Mouse (Mus musculus): ENCODE data around the gene Dnajb1.
"Not testable (repeated sequence)": the region's sequence is repeated elsewhere in the genome, so short reads cannot be mapped to it uniquely, and the experiment has no call there.

Gene Dnajb1

DNA sequence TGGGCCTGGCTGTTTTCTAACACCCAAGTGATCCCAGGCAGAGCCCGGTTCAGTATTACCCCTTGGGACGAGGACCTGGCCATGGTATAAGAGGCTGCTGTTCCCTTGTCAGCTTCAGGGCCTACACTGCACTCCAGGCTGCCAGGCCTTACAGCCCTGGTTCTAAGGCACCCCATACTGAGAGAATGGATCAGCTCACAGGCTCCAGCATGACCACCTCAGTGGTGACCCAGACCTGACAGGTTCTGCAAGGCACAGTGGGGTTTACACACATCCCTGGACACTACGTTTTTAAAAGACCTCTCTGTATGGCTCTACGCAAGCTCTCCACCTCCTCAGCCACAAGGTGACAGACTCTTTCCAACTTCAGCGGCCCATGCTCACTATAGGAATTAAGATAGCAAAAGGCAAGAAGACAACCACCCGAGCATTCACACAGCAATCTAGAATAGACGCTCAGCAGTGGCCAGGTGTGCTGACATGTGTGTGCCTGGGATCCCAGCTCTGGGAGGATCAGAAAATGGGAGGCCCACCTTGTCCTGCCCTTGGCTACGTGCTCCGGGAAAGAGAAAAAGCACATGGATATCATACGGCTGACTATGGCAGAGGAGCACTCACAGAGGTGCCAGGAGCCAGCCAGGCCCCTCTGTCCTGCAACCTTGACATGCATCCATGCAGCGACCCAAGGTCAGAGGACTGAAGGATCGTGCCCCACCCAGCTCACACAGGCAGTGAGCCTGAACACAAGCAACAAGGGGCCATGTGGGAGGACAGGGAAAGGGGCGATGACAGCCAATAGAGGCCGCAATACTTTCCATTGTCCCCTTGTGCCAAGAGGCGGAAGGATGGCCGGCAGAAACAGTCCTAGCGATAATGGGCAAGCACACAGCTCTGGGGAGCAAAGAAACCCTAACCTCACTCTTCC lies 29.6 kb upstream of the Dnajb1 start:
- in situ Hi-C loops (cut with MseI, MboI), result no loop called here

DNA sequence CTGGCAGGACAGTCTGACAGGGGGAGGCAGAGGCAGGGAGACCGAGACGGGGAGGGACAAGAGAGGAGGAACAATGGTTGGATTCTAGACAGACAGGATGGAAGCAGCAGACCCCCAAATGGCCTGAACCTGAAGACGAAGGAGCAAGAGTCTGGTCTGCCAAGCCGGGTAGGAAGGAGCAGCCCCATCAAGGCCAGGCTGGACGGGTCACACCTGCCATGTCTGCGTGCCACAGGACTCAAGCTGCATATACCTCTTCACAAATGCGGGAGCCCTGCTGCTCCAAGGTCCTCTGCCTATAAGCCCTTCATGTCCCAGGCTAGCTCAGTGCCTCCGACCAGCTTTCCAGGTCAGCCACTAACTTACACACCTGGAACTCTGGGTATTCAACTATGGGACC lies 28.3 kb upstream of the Dnajb1 start:
- in situ Hi-C loops (cut with MseI, MboI), result no loop called here

DNA sequence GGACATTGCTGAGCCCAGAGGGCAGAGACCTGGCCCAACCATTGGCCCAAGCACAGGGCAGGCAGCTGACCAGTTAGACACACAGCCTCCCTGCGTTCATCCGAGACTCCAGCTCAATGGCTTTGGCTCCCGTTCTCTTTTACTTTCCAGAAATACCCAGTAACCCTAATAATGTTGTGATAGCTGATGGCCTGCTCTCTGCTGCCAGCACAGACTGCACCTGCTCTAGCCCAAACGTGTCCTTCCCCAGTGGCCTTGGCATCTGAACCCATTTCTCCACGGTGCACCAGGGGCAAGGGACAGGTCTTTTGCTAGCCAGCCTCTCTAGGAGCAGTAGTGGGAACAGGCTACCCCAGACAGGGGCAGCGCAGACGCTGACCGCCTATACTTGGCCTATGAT lies 27.2 kb upstream of the Dnajb1 start:
- in situ Hi-C loops (cut with MseI, MboI), result no loop called here

DNA sequence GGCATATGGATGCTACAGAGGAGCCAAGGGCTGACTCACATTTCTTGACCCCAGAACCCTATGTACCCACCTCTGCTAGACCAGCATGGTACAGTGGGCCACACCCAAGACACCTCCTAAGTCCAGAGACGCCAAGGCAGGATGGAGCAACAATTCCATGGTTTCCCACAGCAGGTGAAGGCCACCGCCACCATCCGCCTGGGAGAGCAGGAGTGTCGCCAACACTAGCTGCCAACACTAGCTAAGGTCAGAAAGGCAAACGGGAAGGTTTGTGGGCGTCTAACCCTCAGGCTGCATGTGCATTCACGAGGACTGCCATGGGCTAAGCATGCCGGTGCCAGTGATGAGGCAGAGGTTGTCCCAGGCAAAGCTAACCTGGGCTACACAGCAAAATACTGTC lies 25.8 kb upstream of the Dnajb1 start:
- in situ Hi-C loops (cut with MseI, MboI), result no loop called here

DNA sequence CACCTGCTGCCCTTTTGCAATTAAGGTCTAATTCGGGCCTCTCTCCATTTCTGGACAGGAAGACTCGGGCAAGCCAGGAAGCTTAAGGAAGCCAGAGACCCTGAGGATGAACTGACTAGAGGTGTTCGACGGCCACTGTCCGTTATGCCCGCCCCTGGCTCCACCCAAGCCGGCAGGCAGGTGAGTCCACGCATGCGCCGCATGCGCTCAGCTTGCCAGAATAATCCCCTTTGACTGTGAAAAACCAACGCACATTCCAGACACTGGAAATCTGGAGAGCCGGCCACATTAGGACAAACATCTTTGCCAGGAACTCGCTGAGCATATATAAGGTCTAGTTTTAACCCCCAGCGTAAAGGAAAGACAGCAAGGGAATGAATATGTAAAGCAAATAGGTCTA lies 24.8 kb upstream of the Dnajb1 start:
- in situ Hi-C loops (cut with MseI, MboI), result no loop called here

DNA sequence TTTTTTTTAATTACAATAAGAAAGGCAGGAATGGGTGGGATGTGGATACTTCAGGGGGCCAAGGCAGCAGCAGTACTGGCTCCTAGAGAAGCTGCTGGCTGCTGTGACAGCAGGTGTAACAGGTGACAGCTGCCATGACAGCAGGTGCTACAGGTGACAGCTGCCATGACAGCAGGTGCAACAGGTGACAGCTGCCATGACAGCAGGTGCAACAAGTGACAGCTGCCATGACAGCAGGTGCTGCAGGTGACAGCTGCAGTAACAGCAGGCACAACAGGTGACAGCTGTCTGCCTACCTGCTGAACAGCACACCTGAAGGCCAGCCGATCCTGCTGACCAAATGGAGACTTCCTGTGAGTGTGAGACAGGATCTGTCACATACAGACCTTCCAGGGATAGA lies 23.2 kb upstream of the Dnajb1 start:
- in situ Hi-C loops (cut with MseI, MboI), result no loop called here

DNA sequence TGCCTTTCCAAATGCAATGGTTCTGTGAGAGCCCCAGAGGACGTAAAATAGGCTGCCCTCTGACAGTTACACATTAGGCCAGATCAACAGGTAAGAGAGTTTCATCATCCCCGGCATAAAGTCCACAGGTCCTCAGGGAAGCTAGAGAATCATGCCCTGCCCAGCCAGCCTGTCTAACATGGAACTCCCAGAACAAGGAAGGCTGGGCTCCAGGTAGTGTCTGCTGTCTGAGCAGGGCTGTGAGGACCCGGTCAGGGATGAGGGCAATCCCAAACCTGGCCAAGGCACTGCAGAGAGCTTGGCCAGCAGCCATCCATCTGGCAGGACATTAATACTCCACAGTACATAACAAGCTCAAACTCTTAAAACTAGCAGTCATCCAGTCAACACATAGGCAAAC lies 22.7 kb upstream of the Dnajb1 start:
- in situ Hi-C loops (cut with MseI, MboI), result no loop called here

DNA sequence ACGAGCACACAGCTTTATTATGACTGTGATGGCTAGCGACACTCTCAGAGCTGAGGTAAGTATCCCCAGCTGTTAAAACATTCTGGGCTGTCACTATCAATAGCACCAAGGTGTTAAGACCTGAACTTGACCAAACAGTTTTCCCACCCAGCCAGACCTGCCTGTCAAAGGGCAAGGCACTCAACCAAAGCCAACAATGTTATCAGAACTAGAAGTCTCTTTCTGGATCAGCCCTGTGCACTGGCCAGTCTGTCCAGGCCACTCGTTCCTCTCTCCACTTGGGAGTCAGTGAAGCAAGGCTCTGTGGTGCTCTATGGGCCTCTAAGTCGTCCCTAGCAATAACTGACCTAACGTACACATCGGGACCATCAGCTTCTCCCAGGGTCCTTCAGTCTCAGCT lies 20.3 kb upstream of the Dnajb1 start:
- in situ Hi-C loops (cut with MseI, MboI), result no loop called here

DNA sequence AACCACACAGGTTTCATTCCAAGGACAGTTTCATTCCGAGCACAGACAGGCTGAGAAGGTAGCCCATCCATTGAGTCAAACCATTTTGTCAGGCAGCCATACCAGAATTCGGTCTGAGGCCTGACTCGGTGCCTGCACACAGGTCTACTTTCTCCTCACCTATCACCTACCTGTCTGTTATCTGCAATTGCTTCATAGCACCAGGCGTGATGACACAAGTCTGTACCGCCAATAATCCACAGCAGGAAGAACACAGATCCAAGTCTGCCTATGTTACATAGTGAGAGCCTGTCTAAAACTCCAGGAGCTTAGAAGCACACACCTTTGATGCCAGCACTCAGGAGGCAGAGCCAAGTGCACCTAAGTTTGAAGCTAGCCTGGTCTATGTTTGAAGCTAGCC lies 19.1 kb upstream of the Dnajb1 start:
- in situ Hi-C loops (cut with MseI, MboI), result no loop called here

DNA sequence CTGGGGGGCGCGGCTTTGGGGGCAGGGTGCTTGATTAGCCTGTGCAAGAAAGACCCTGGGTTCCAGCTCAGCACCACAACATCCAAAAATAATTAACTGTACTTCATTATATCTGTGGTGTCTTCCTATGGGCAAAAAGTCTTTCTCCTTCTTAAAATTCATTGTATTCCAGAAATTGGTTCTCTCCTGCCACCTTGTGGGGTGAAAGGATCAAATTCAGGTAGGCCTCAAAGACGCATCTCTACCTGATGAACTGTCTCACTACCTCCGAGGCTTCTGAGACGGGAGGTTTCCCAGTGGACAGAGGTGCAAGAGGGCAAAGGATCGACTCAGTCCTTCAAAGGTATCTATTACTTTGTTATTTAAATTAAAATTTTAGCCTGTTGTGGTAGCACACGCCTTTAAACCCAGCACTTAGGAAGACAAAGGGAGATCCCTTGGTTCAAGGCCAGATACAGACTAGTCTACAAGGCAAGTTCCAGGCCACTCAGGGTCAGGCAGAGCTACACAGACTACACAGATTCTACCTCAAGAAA lies 17.4 kb upstream of the Dnajb1 start:
- in situ Hi-C loops (cut with MseI, MboI), result no loop called here

DNA sequence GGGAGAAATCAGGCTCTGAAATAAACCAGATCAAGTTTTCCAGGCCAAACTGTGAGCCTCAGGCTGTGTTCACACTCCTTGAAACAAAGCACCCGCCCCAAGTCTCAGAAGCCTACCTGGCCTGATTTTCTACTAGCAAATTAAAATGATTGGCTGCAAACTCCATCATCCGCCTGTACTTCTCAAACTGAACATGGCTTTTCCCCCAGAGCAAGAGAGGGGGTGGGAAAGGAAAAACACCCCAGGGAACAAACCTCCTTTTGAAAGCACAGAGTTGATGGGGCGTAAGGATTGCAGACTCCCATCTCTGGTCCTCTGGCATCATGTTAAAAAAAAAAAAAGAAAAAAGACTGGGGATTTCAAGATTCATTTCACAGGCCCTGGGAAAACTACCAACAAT lies 15.3 kb upstream of the Dnajb1 start:
- in situ Hi-C loops (cut with MseI, MboI), result no loop called here

DNA sequence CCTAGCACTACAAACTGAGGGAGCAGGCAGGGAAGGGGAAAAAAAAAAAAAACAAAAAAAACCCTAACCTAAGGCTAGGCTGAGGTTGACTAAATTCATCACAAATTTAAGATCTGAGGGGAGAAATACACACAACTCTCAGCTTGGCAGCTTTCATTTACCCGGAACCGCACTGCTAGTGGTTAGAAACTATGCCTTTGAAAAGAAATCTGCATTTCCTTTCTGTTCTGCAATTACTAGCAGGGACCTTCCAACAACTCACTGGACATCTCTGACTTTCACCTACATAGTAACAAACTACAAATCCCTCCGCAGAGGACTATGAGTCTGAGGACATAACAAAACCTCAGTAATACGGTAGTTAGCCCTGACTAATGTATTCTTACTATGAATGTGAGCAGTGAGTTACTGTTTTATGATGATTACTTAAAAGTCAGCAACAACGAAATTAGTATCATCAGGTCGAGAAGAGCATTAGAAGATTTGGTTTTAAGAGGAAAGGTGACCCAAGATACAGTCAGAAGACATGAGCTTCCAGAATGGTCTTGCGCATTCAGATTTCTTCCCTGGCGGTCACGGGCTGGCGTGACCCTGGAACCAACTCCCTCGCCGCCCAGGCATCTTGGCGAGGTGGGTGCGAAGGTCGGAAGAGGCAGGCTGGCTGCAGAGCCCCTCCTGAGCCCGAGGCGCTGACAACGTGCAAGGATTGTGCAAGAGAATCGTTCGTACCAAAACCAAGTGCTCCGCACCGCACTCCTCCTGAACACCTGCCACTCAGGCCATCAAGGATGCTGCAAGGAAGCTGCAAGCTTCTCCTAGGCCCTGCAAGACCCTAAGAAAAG lies 14.4 kb upstream of the Dnajb1 start:
- in situ Hi-C loops (cut with MseI, MboI), result no loop called here

DNA sequence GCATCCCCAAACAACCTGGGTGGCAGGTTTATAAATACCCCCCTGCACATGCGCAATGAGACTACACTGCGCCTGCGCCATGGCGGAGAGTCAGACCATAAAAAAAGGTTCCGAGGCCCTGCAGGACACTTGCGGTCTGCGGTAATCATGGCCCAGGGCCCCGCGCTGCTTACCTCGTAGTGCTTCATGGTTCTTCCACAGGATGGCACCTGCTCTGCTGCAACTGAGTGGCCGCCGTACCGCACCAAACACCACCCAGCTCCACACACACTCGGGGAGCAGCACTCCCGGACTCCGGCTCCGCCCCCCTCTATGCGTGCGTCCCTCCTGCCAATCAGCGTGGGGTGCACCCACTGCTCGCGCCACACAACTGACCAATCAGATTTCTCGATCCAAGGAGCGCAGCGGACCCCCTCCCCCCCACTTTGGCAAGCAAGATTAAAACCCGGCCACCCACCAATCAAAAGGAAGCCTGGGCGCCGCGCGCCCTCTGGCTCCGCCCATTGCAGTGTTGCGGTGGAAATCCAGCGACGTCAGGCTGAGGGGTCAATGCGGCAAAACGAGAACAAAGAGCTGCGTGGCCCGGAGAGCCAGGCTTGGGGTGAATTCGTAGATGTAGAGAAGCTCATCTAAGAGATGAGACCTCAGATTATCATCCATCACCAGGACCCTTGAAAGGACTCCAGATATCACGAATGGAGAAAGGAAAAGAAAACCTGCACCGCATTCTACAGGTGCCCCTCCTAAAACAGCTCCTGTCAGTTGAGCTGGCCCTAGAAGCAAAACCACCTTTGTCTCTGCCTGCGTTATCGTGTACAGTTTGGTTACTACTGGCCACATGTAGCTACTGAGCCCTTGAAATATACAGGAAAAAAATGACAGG lies 13.6 kb upstream of the Dnajb1 start:
- in situ Hi-C loops (cut with MseI, MboI), result no loop called here

DNA sequence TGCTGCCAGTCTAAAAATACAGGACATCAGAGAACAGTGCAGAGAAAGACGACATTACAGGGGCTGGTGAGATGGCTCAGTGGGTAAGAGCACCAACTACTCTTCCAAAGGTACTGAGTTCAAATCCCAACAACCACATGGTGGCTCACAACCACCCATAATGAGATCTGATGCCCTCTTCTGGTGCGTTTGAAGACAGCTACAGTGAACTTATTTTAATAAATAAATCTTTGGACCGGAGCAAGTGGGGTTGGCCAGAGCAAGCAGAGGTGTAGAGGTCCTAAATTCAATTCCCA lies 13.0 kb upstream of the Dnajb1 start:
- in situ Hi-C loops (cut with MseI, MboI), result not testable (repeated sequence)

DNA sequence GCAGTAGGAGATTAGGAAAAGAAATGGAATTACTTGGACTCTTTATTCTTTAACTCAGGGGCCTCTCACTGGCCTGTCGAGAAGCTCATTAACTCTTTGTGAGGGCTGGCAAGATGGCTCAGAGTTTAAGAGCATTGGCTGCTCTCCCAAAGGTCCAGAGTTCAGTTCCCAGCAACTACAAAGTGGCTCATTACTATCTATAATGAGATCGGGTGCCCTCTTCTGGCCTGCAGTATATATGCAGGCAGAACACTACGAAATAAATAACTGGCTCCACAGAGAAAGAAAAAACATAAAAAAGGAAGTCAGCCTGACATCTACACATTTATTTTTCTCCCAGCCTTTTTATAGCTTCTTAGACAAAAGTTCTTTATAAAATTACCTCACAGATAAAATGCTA lies 11.6 kb upstream of the Dnajb1 start:
- in situ Hi-C loops (cut with MseI, MboI), result no loop called here

DNA sequence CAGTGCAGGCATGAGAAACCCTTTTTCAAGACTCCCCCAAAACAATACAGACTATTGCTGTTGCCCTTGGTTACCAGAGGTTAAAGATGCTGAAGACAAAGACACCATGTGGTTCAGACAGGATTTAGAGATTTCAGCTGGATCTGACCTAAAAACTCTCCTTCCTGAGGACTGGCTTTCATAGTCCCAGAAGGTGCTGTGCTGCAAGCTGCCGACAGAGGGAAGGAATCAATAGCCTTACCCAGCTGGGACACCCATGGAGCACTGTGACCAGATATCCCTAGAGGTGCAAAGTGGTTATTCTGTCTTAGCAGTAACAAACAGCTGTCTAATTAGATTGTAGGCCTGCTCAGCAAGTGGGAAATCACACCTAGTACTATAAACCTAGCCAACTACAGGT lies 9.8 kb upstream of the Dnajb1 start:
- in situ Hi-C loops (cut with MseI, MboI), result no loop called here

DNA sequence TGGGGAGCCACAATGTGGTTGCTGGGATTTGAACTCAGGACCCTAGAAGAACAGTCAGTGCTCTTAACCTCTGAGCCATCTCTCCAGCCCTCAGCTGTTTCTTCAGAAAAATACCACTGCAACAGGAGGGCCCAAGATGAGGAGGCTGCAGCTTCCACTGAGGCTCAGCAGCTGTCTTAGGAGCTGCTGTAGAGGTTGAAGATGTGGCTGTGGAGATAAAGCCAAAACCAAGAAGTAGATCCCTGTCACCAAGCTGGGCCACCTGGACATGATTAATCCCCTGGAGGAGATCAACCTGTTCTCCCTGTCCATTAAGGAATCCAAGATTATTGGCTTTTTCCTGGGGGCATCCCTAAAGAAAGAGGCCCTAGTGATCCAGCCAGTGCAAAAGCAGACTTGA lies 8.2 kb upstream of the Dnajb1 start:
- in situ Hi-C loops (cut with MseI, MboI), result no loop called here

DNA sequence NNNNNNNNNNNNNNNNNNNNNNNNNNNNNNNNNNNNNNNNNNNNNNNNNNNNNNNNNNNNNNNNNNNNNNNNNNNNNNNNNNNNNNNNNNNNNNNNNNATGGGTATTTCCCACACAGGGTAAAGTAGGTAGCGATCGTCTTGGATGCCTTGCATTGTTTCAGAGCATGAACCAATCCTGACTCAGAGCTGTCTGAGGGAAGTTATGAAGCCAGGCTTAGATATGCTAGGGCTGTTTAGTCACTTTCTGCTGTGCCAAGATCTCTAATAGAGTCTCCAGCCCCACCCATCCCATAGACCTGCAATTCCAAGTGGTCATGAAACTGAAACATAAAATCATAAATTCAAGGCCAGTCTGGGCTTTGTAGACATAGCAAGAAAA lies 5.4 kb upstream of the Dnajb1 start:
- in situ Hi-C loops (cut with MseI, MboI), result no loop called here

DNA sequence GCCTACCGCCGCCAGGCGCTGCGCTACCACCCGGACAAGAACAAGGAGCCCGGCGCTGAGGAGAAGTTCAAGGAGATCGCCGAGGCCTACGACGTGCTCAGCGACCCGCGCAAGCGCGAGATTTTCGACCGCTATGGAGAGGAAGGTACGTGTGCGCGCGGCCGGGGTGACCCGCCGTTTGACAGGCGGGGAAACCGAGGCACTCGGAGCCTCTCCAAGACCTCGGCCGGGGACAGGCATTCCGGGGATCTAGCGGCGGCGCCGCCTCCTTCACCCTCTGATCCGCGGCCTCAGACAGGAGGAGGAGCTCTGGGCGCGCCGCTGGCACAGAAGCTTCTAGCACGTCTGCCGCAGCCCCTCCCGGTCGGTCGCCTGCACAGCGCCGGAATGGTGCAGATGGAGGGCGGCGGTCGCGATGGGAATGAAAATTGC lies 421 bp downstream of the Dnajb1 start:
- in situ Hi-C loops (cut with MseI, MboI), result no loop called here

DNA sequence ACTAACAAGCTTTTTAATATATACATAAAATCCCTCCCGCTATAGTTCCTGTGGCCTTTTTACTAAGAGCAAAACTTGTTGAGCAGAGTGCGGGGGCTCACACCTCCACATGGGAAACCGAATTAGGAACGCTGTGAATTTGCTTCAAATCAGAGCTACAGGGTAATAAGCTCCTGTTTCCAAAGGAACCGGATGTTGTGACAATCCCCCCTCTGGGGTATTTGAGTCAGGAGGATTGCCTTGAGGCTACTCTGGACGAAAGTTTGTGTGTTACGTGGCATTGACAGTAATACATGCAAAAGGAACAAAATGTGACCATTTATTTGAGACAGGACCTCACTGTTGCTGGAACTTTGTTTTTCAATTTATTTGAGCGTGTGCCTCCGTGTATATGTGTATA lies 1.1 kb downstream of the Dnajb1 start:
- in situ Hi-C loops (cut with MseI, MboI), result no loop called here

DNA sequence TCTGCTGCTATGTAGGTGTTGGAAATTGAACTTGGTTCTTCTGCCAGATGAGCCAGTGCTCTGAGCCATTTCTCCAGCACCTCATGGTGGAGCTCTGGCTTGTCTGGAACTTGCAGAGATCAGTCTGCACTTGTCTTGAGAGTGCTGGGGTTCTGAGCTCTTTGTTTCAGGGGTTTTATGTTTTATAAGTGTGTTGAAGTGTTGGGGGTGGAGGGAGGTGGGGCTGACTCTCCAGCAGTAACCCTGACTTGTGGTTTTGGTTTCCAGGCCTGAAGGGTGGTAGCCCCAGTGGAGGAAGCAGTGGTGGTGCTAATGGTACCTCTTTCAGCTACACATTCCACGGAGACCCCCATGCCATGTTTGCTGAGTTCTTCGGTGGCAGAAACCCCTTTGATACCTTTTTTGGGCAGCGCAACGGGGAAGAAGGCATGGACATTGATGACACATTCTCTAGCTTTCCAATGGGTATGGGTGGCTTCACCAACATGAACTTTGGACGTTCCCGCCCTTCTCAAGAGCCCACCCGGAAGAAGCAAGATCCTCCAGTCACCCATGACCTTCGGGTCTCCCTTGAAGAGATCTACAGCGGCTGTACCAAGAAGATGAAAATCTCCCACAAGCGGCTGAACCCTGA lies 1.7 kb downstream of the Dnajb1 start:
- in situ Hi-C loops (cut with MseI, MboI), result no loop called here
